Mouse (Mus musculus): ENCODE measurements around the gene Depp1. TPM values are rescaled to one million over a fixed set of nuclear protein-coding genes. Genes with fewer than 3 reads are reported as not detected.

Gene Depp1
- polyA plus RNA-seq, 1 experiment from 2014 or later, result 9.2 TPM

DNA sequence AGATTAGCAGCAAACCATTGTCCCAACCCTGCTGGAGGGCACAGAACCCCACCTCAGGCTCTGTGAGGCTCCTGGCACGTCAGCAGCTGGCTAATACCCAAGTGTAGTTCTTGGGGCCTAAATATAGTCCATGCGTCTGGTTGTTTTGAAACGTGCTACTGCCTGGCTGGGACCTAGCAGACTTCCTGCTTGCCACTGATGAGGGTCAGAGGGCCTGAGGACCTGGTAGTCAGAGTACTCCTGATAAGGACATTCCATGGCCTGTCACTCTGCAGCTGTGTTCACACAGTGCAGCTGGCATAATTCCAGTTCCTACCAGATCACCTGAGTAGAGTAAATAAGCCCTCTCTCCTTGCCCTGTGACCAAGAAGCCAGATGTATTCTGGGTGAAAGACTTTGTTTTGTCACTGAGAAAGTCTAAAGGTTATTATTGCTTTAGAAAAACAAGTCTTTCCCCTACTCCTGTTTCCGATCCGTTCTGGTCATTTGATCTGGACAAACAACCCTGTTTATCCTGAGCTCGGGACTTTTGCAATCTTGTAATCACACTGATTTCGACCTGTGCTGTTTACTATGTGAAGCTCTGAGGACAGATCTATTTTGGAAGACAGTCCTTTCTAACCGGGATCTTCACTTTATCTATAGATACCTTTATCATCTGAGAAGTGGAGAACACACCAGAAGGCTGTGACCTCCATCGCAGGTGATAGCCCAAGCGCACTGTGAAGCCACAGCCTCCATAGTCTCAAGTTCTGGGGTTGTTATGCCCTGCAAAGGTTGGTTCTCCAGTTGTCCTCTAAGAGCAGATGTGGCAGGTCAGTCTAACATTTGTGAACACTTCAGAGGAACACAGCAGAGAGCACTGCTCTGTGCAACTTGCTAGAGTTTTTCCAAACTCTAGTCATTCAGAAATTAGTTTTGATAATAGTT is 14.9 kb upstream of the Depp1 start:
- peaks cover 54% of the 10 kb centered on the region for H3K36me3 ChIP-seq

DNA sequence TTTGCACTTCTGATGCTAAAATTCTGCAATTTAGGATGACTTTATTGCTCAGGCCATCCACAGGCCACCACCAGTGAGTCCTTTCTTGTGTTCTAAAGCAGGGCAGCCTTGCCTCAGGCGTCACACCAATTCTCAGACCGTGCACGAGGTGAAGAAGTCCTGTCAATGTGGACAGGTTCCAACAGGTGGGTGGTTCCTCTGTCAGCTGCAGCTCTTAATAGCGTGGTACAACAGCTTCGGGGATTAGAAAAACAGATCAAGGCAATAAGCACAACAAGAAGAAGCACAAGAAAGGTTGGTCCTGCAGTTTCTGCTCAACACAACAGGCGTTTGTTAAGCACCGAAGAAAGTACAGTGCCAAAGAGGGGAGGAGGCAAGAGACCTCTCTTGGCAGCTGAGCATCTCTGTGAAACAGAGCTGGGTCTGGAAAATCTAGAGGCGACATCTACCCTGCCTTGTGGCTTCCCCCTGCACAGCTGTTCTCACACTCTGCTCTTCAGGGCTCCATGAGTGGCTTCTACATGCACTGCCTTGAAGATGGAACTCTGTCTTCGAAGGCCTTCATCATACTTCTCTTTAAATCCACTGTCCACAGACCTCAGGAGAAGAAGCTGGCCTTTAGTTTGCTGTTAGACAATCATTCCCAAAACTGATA is 13.7 kb upstream of the Depp1 start:
- no peak overlapping the region for H3K4me3 ChIP-seq
- no peak for DNase-seq (ENCODE audit: low spot score)
- H3K4me1 ChIP-seq, result 0 out of 2 replicates have a peak, but pooled peaks cover 3% of the 10 kb centered on the region
- H3K27me3 ChIP-seq (ENCODE audit: low read depth, poor library complexity, severe bottlenecking), result no peaks in the 10 kb centered on the region
- 89% methylated on average over 9 of the region's 9 CpGs for WGBS
- H3K36me3 ChIP-seq, result peaks cover 66% of the 10 kb centered on the region
- no peaks in the 10 kb centered on the region for H3K9me3 ChIP-seq (replicated peaks)
- no peak overlapping the region for H3K27ac ChIP-seq (replicated peaks)

More for the DNA sequence above, 14.9 kb upstream of the Depp1 start:
- DNase-seq (ENCODE audit: low spot score), result no peak
- Histone ChIP-seq H3K27me3 (ENCODE audit: low read depth, poor library complexity, severe bottlenecking) (no peaks in the 10 kb centered on the region), H3K9me3 (replicated peaks) (no peaks in the 10 kb centered on the region), H3K27ac (replicated peaks) (no peak overlapping the region), H3K4me3 (no peak overlapping the region), H3K4me1 (0 out of 2 replicates have a peak, but pooled peaks cover 3% of the 10 kb centered on the region)
- WGBS, result 74% methylated on average over 10 of the region's 10 CpGs

DNA sequence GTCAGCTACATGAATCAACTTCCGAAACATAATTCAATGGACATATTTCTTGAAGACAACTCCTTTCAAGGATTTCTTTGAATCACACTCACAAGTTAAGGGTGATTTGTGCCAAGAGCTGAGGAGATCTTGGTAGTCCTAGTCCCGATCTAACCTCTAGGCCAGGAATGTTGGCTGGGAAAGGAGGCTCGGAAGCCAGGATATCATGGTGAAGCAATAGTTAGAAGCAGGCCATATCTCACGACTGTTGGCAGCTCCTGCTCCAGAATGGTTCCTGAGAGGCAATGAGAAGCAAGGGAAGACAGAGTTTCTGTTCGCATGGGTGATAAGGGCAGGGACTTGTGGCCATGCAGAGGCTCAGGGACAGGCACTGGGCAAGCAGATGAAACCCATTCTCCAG is 12.9 kb upstream of the Depp1 start:
- Histone ChIP-seq H3K27me3 (ENCODE audit: low read depth, poor library complexity, severe bottlenecking) (no peaks in the 10 kb centered on the region), H3K9me3 (replicated peaks) (no peaks in the 10 kb centered on the region), H3K27ac (replicated peaks) (no peak overlapping the region), H3K36me3 (peaks cover 67% of the 10 kb centered on the region), H3K4me1 (0 out of 2 replicates have a peak, but pooled peaks cover 3% of the 10 kb centered on the region), H3K4me3 (no peak overlapping the region)
- DNase-seq (ENCODE audit: low spot score), result no peak
- 90% methylated on average over 5 of the region's 5 CpGs for WGBS

DNA sequence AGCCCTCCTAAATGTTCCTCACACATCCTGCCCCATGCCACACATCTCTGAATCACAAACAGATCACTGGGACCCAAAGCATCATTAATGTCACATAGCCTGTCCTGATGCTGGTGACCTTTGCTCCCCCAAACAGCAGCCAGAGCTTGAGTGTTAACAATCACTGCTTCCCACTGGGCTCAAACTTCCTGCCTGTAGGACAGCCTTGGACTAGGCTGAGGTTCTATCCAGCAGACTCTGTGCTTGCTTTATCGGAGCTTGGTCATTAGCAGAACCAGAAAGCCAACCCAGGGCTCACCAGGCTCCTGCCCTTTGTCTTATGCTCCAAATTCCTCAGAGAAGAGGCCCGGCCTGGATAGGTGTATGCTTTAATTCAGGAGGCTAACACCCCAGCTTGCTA is 11.5 kb upstream of the Depp1 start:
- Histone ChIP-seq H3K27ac (replicated peaks) (no peak overlapping the region), H3K4me3 (no peak overlapping the region), H3K27me3 (ENCODE audit: low read depth, poor library complexity, severe bottlenecking) (no peaks in the 10 kb centered on the region), H3K36me3 (peaks cover 73% of the 10 kb centered on the region), H3K9me3 (replicated peaks) (no peaks in the 10 kb centered on the region), H3K4me1 (0 out of 2 replicates have a peak, but pooled peaks cover 3% of the 10 kb centered on the region)
- 70% methylated on average over 2 of the region's 2 CpGs for WGBS
- no peak for DNase-seq (ENCODE audit: low spot score)

DNA sequence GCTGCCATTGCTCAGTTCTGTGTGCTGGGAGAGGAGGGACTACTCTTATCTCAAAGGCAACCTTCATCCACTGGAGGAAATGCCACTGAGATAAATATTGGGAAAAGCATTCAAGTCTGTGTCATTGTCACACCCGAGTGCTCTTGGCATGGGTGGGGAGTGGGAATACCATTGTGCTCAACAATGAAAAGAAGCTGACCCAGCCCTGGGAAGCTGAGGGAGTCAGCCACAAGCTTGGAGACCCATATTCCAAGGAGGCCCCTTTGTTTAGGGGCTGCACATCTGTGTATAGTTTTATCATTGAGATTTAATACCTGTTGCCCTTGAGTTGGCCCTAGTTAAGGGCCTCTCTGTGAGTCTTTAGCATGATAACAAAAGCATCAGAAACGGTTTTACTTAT is 10.7 kb upstream of the Depp1 start:
- no peaks in the 10 kb centered on the region for H3K27me3 ChIP-seq (ENCODE audit: low read depth, poor library complexity, severe bottlenecking)
- H3K27ac ChIP-seq (replicated peaks), result no peak overlapping the region
- 63% methylated on average over 2 of the region's 2 CpGs for WGBS
- 0 out of 2 replicates have a peak, but pooled peaks cover 3% of the 10 kb centered on the region for H3K4me1 ChIP-seq
- DNase-seq (ENCODE audit: low spot score), result no peak
- no peak overlapping the region for H3K4me3 ChIP-seq
- no peaks in the 10 kb centered on the region for H3K9me3 ChIP-seq (replicated peaks)
- peaks cover 73% of the 10 kb centered on the region for H3K36me3 ChIP-seq

DNA sequence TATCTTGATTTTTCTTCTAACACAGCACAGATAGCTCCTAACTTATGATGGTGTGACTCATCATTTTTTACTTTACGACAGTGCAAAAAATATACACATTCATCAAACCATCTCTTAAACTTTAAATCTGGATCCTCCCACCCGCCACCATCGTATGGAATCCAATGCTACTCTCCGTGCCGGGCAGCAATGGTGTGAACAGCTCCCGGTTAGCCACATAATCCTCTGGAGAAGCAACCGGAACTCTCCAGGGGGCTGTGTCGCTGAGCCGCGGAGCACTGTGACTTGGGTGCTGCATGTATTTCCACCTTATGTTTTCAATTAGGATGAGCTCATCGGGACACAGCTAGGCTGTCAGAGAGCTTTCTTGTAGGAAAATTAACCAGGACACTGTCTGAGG is 7.5 kb upstream of the Depp1 start:
- WGBS, result 83% methylated on average over 11 of the region's 11 CpGs
- no peaks in the 10 kb centered on the region for H3K4me1 ChIP-seq

DNA sequence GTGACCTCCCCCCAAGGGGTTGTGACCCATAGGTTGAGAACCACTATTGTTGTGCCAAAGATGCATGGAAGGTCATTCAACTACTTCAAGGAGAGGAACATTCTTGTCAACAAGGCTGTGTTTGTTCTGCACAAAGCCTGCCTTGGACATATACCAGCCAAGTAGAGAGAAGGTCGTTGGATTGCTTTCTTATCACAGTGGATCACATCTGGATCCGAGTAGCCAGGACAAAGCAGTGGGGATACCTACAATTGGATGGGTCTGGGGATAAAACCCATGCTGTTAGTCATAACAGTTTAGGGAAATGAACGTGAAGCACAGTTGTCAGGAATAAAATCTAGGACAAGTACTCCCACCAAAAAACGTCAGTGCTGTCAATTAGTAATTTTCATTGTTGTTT is 6.5 kb upstream of the Depp1 start:
- 64% methylated on average over 4 of the region's 4 CpGs for WGBS
- Histone ChIP-seq H3K36me3 (peaks cover 57% of the 10 kb centered on the region), H3K4me3 (no peak overlapping the region), H3K9me3 (replicated peaks) (no peaks in the 10 kb centered on the region), H3K4me1 (no peaks in the 10 kb centered on the region), H3K27me3 (ENCODE audit: low read depth, poor library complexity, severe bottlenecking) (no peaks in the 10 kb centered on the region), H3K27ac (replicated peaks) (no peak overlapping the region)
- DNase-seq (ENCODE audit: low spot score), result no peak

More for the DNA sequence above, 7.5 kb upstream of the Depp1 start:
- Histone ChIP-seq H3K27ac (replicated peaks) (no peak overlapping the region), H3K4me3 (no peak overlapping the region), H3K27me3 (ENCODE audit: low read depth, poor library complexity, severe bottlenecking) (no peaks in the 10 kb centered on the region), H3K36me3 (peaks cover 66% of the 10 kb centered on the region), H3K9me3 (replicated peaks) (no peaks in the 10 kb centered on the region)
- no peak for DNase-seq (ENCODE audit: low spot score)

DNA sequence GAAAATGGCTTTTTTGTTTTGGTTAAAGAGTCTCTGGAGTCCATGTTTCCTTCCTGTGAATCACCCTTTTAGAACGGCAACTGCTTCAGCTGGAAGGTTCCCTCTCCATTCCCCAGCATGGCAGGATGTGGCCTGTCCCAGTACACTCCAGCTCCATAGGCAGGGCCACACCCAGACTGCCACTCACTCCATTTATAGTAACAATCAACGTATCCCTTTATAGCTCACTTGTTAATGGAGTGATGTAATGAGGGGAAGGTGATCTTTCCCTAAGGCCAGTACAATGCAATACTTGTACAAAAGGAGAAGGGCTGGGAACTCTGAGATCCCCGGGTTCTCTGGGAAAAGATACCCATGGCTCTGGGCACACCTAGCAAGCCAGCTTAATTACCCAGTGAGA is 6.1 kb upstream of the Depp1 start:
- Histone ChIP-seq H3K4me1 (no peaks in the 10 kb centered on the region), H3K27ac (replicated peaks) (no peak overlapping the region), H3K9me3 (replicated peaks) (no peaks in the 10 kb centered on the region), H3K27me3 (ENCODE audit: low read depth, poor library complexity, severe bottlenecking) (no peaks in the 10 kb centered on the region), H3K4me3 (no peak overlapping the region), H3K36me3 (peaks cover 52% of the 10 kb centered on the region)
- WGBS, result 77% methylated on average over 3 of the region's 3 CpGs
- no peak for DNase-seq (ENCODE audit: low spot score)

DNA sequence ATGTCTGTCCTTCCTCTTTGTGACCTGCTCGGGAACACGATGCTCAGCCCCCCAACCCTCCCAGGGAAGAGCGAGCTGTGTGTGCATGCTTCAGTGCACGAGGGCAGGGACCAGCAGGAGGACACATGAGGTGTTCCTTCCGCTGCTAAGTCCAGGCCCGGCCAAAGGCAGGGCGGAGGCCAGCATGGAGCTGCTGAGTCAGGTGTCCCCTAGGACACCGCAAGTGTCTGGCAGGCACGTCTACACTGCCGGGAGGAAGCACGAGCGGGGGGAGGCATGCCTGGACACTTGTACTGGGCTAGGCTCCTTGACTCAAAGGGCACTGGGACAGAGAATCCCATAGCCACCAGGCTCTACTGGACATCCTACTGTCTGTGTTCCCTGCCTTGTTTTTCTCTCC is 2.6 kb upstream of the Depp1 start:
- no peak for DNase-seq (ENCODE audit: low spot score)

DNA sequence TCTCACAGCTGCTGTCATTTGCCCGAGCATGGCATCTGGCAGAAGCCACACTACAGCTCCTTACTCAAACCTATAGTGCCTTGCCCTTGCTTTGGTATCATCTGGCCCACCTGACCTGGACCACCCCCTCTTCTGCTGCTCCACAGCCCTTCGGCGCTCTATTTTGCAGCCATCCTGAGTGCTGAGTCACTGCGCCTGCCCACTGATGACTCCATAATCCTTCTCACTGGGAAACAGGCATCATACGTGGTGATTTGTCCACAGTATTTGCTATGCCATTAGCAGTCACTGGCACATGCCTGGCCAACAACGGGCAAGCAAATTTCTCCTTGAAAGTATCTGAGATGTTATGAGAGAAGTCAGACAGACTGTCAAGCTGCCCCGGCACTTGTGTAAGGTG is 598 bp upstream of the Depp1 start:
- H3K9me3 ChIP-seq (replicated peaks), result no peaks in the 10 kb centered on the region
- 92% methylated on average over 7 of the region's 7 CpGs for WGBS
- H3K4me1 ChIP-seq, result no peaks in the 10 kb centered on the region
- H3K27me3 ChIP-seq (ENCODE audit: low read depth, poor library complexity, severe bottlenecking), result no peaks in the 10 kb centered on the region
- peaks cover 20% of the 10 kb centered on the region for H3K36me3 ChIP-seq
- no peak for DNase-seq (ENCODE audit: low spot score)
- no peak overlapping the region for H3K27ac ChIP-seq (replicated peaks)
- H3K4me3 ChIP-seq, result no peak overlapping the region

More for the DNA sequence above, 2.6 kb upstream of the Depp1 start:
- H3K4me3 ChIP-seq, result no peak overlapping the region
- H3K27ac ChIP-seq (replicated peaks), result no peak overlapping the region
- H3K4me1 ChIP-seq, result no peaks in the 10 kb centered on the region
- WGBS, result 80% methylated on average over 12 of the region's 12 CpGs
- peaks cover 31% of the 10 kb centered on the region for H3K36me3 ChIP-seq
- H3K9me3 ChIP-seq (replicated peaks), result no peaks in the 10 kb centered on the region
- H3K27me3 ChIP-seq (ENCODE audit: low read depth, poor library complexity, severe bottlenecking), result no peaks in the 10 kb centered on the region

DNA sequence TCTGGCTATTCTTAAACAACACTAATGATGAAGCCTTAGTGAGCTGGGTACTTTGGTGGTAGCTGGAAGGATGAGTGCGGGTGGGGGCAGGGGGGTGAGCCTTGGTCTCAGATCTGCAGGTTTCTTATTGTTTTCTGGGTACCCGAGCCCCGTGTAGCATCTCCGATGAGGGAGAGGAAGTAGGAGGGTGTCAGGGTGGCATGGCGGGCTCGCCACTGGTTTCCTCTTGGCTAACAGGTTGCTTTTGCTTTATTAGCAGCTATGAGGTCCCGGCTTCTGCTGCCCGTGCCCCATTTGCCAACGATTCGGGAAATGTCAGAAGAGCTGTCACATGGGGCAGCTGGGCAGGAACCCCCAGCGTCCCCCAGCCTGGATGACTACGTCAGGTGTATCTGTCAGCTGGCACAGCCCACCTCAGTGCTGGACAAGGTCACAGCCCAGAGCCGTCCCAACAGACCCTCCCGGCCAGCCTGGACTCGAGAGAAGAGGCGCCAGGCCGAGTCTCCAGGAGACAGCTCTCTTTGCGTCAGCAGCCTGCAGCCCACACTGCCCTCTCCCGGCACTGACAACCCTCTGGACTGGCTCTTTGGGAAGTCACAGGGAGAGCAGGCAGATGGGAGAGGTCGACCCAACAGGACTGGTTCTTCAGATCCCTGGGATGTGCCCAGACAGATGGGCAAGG is 1.2 kb downstream of the Depp1 start:
- Histone ChIP-seq H3K9me3 (replicated peaks) (no peaks in the 10 kb centered on the region), H3K36me3 (peaks cover 9% of the 10 kb centered on the region), H3K27me3 (ENCODE audit: low read depth, poor library complexity, severe bottlenecking) (no peaks in the 10 kb centered on the region), H3K4me1 (no peaks in the 10 kb centered on the region), H3K4me3 (no peak overlapping the region), H3K27ac (replicated peaks) (no peak overlapping the region)
- no peak for DNase-seq (ENCODE audit: low spot score)
- WGBS, result 79% methylated on average over 20 of the region's 20 CpGs

DNA sequence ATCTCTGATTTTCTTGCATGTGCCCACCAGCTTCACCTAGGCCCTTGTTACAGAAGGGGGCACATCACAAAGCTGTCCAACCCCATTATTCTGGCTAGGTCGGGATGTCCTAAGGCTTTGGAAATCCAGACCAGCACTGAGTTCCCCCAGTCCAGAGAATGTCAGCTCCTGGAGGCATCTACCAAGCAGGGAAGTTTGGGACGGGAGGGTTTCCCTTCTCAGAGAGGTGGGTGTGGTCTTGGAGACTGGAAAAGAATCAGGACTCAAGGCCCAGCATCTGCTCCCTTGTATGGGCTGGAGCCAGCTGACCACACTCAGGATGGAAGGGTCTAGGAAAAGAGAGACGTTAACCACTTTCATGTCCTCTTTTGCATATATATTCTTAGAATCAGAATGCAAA is 2.8 kb downstream of the Depp1 start:
- Histone ChIP-seq H3K27ac (replicated peaks) (no peak overlapping the region), H3K27me3 (ENCODE audit: low read depth, poor library complexity, severe bottlenecking) (no peaks in the 10 kb centered on the region), H3K4me1 (no peaks in the 10 kb centered on the region), H3K4me3 (no peak overlapping the region), H3K9me3 (replicated peaks) (no peaks in the 10 kb centered on the region), H3K36me3 (peaks cover 25% of the 10 kb centered on the region)
- WGBS, result 78% methylated on average over 3 of the region's 3 CpGs
- DNase-seq (ENCODE audit: low spot score), result no peak
